Mouse (Mus musculus): ENCODE data around the gene 4930412O13Rik. TPM values are rescaled to one million over a fixed set of nuclear protein-coding genes. Genes with fewer than 3 reads are reported as not detected.

The 4930412O13Rik gene
- total RNA-seq, 2 experiments from 2014 or later, result not detected

DNA sequence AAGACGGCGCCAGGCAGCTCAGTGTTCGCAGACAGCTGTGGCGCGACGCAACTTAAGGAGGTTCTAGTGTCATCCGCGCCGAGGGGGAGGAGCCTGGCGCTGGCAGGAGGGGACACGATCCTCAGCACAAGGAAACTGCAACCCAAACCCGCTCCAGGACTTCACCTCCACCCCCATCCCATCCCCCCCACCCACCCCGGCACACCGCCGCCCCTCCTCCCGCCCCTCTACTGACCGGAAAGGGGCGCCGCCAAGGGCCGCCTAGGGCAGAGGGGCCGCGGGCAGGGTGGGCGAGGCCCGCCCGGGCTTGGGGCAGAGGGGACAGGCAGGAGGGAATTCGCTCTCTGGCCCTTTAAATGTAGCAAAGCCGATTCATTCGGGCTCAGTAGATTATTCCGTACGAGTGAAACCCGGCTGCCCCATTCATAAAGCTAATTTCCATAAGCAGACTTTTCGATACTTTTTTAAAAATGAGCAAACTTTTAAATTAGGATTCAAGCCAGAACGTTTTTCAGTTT is 2.4 kb upstream of the 4930412O13Rik start:
- DNase-seq (ENCODE audit: extremely low spot score in 1 of 2, low spot score in 2 of 2), result peak in 1 of 2 experiments; percentile 41
- intact Hi-C loops (cut with DNase I), result loop anchor here (5.0 kb wide), 1 partner anchor 801 kb away; no protein-coding TSS in a partner anchor

DNA sequence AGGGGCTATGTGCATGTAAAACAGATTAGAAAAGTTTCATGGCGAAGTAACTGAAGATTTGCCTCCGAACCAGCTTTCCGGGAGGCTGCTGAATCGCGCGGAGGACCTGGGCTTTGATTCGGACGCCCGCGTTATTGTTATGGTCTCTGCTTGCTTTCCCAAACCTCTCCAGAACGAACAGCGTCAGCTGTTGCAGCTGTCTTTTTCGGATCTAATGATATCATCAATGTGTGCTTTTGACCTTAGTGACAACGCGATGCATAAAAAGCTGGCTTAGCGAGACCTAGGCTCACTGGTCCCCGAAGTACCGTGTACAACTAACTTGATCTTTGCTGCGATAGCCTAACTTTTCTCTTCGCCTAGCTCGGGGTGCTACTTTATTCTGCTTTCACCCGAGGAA is 2.0 kb upstream of the 4930412O13Rik start:
- intact Hi-C loops (cut with DNase I), result loop anchor here (5.0 kb wide), 1 partner anchor 802 kb away; no protein-coding TSS in a partner anchor
- DNase-seq (ENCODE audit: extremely low spot score in 1 of 2, low spot score in 2 of 2), result no peak

DNA sequence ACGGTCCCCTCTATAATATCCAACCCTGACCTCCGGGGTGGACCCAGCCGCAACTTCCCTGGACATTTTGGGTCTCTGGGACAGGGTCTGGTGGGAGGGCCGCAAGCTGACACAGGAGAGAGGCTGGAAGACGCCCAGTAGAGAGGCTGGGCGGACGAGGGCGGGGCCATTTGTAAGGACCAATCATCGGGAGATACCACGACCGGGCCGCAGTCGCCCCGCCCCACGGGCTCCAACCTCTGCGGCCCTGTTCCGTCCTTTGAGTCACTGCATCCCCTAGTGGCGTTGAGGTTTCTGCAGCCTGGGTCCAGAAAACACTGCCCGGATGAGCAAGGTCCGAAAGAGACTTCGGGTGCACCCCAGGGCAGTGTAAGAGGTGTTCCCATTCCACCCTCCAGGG is 1.6 kb upstream of the 4930412O13Rik start:
- peak; percentile 60 to 94 for DNase-seq (ENCODE audit: extremely low spot score in 1 of 2, low spot score in 2 of 2)
- intact Hi-C loops (cut with DNase I), result loop anchor here (5.0 kb wide), 1 partner anchor 802 kb away; no protein-coding TSS in a partner anchor

DNA sequence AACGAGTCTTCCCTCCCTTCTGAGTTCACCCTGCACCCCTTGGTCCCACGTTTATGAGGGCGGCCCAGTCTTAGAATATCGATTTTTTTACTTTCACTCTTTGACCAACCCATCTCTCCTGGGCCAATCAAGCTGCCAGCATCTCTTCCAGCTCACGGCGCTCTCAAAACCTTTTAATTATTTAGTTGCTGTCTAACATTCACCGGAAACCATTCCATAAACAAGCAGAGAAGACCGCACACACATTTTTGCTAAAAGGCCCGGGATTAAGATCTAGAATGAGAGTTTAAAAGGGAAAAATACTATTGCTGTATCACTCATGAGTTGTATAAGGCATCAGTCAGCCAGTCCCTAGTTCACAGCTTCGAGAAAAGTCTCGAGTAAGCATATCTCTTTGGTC is 781 bp upstream of the 4930412O13Rik start:
- intact Hi-C loops (cut with DNase I), result loop anchor here (5.0 kb wide), 2 partner anchors 1123 to 1203 kb away; no protein-coding TSS in a partner anchor
- no peak for DNase-seq (ENCODE audit: extremely low spot score in 1 of 2, low spot score in 2 of 2)

DNA sequence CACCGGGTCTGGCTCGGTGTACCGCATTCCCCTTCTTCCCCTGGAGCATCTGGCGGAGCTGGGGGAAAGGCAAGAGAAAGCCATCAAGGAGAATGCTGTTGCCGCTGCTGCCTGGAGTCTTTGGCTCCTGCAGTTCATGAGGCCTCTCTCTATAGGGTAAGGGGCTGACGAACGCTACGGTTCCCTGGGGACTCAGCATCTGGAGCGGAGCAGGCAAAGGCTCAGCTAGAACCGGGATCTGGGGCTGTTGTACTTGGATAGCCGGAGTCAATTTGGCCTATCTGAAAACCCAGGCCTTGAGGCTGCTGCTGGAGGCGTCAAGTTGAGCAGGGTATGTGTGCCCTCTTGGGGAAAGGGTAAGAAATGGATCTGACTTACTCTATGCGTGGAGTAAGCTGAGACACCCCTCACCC is 565 bp downstream of the 4930412O13Rik start:
- intact Hi-C loops (cut with DNase I), result loop anchor here (5.0 kb wide), 2 partner anchors 1124 to 1204 kb away; no protein-coding TSS in a partner anchor
- DNase-seq (ENCODE audit: extremely low spot score in 1 of 2, low spot score in 2 of 2), result no peak

DNA sequence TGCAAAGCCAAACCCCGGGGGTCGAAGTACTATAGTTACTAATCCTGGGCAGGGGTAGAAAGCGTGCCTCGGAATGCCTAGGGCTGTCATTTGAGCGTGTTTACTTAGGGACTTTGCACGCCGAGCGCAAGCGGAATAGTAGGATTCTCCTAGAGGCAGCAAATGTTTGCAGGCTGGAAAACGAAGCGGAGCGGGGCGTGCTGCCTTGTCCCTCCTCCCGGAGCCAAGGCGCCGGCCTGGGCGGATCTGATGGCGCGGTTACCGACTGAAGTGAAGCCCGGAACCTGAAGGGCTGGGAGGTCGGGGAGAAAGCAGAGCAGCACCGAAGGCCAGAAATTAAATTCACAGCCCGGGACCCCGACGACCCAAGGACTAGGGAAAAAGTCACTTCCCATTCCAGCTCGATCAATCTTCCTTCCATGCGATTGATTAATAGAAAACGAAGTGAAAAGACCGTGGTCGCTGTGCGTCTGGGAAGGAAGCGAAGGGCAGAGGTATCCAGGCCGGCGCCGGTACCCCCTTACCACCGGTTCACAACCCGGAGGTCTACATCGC is 1.4 kb downstream of the 4930412O13Rik start:
- peak in 1 of 2 experiments; percentile 42 for DNase-seq (ENCODE audit: extremely low spot score in 1 of 2, low spot score in 2 of 2)
- intact Hi-C loops (cut with DNase I), result loop anchor here (5.0 kb wide), 2 partner anchors 1125 to 1205 kb away; no protein-coding TSS in a partner anchor

DNA sequence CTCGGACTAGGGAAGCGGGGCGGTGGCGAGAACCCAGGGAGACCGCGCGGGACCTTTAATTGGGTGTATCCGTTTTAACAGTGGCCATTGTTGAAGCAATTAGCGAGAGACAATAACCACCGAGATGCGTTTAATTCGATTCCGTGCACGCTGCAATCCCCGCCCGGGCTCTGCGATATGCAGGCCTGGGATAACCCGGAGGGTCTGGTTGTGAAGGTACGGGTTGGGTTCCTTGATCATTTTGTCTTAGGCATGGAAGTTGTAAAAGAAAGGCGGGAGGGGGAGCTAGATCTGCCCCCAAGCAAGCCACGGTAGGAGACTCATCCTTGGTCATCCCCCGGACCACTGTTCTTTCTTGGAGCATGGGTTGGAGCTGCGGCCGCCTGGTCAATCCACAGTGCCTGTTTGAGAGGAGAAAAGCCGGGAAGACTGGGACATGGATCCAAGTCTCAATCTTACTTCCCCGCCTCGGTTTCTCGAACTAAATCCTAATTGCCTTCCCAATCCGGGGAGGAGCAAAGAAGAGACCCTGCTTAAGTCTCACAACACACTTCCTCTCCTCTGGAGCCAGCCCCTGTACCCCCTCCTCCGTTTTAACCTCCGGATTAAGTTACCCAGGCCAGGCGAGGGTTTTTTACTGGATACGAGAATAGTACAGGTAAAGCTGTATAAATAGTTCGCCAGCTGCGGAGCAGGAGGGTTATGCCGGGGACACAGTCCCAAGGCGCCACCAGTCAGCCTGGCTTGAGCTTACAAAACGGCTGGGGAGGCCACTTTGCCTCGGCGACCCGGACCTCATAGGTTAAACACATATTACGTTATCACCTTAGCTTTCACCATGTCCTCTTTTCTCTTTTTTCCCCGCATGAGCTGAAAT is 2.1 kb downstream of the 4930412O13Rik start:
- no peak for DNase-seq (ENCODE audit: extremely low spot score in 1 of 2, low spot score in 2 of 2)
- intact Hi-C loops (cut with DNase I), result loop anchor here (5.0 kb wide), 2 partner anchors 1126 to 1206 kb away; no protein-coding TSS in a partner anchor

DNA sequence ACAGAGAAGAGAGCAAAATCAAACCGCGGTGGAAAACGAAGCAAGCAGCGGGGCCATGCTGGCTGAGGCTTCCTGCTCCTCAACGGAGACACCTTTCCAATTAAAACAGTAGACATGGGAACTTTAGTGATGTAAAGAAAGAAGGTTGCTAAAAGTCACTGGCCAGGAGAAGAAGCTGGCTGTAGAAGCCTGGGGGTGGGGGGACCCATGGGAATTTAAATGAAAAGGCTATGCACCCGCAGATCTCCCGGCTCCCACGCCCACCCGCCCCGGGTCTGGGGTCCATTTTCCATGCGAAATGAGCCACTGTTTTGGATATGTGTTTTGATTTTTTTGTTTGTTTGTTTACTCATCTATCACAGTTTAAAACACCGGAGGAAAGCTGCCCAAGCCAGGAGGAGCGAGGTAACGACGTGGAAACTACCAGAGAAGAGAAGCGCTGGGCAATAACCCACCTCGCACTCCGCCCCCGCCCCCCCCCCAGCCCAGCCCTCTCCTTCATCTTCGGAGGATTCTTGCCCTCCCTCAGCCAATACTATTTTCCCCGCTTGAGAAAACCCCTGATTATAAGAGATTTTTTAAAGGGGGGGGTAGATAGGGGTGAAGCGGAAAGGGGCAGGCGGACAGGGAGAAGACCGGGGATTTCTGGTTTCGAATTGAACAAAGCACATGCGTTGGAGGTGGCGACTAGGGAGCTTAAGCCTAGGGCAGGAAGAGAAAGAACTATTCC is 2.9 kb downstream of the 4930412O13Rik start:
- intact Hi-C loops (cut with DNase I), result loop anchor here (5.0 kb wide), 2 partner anchors 1127 to 1207 kb away; no protein-coding TSS in a partner anchor
- DNase-seq (ENCODE audit: extremely low spot score in 1 of 2, low spot score in 2 of 2), result no peak

DNA sequence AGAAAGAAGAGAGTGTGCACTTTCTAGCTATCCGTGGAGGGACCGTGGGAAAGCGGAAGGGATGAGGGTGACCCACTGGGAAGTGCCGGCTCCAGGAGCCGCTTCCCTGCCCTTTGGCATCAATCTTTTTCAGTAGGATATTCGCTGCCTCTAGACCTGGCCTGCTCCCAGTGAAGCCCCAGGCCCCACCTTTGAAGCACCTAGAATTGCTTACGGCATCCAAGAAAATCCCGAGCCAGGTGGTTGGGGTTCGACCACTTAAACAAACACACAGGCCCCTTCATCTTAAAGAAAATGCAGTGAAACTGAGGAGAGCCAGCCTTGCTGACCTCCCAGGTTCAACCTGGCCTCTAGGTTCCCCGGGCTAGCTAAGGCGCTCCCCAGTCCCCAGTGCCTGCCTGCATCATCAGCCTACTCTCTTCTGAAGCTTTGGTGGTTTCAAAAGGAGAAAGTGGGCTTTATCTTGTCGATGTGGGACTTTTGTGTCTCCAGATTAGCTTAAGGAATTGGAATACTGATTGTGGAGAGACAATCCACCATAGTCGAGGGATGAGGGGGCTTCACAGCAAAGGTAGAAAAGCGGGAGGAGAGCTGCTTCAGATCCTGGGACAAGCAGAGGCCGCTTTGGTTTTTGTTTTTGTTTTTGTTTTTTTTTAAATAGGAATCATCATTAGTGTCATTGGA is 3.6 kb downstream of the 4930412O13Rik start:
- DNase-seq (ENCODE audit: extremely low spot score in 1 of 2, low spot score in 2 of 2), result no peak
- intact Hi-C loops (cut with DNase I), result loop anchor here (5.0 kb wide), 2 partner anchors 1127 to 1207 kb away; no protein-coding TSS in a partner anchor

DNA sequence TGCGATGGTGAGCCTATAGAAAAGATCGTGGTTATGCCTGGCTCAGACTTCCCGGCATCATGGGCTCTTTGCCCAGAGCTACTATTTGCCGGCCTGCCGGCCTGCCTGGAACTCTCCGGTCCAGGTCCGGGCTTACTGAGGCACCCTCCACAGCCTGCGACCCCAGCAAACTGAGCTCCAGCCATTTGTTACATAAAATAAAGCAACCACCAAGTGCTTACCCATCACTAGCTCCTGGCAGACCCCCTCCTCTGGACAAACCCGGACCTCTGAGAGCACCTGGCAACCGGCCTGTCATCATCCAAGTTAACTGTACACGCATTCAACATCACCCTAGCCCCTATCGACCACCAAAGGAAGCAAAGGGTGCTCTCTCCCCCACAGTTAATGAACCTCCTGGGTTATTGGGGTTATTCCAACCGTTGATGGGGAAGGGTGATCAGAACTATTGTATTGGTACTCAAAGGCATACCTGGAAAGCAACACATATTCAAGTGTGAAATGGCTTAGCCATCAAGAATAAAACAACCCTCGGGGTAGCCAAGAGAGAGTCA is 4.2 kb downstream of the 4930412O13Rik start:
- DNase-seq (ENCODE audit: extremely low spot score in 1 of 2, low spot score in 2 of 2), result no peak
- intact Hi-C loops (cut with DNase I), result no loop called here

DNA sequence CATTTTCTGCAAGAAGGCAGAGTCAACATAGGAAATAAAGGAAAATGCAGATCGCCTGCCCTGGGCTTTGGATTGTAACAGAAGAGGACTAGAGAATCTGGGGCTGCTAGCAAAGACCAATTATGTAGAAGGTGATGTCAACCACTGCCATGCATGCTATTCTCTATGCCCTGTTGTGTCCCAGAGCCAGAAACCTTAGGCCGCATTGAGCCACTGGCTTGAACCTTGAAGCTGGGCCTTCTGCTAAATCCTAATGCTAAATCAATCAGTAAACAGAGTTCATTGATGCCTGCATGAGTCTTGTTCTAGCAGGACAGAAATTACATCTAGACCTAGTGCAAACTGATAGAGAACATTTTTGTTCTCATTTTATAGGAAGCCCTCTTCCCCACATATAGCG is 5.0 kb downstream of the 4930412O13Rik start:
- no peak for DNase-seq (ENCODE audit: extremely low spot score in 1 of 2, low spot score in 2 of 2)
- intact Hi-C loops (cut with DNase I), result no loop called here

DNA sequence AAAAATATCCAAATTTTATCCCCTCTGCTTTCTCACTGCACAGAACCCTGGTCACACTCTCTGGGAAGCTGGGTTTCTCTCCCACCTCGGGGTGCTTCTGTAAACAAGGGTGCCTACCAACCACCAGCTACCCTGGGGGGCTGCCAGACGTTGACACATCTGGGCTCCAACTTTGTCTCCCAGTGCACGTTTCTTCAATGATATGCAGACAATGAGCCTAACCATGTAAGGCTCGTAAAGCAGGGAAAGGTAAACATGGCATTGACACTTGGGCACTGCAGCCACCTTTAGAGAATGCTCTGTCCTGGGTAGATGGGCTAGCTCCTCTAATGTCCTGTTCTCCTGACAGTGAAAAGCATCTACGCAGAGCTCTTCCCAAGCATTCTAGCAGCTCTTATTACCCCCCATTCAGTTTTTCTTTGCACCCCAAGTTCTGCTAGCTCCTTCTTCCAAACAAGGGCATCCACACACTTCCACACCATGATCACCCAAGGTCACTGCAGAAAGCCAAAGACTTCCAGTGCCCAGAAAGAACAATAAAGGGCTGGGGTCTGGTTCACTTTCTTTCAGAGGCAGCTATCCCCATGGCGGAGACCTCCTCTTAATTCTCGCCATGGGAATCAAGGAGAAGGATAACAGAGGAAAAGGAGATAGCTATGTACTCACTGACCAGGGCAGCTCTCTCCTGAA is 6.0 kb downstream of the 4930412O13Rik start:
- intact Hi-C loops (cut with DNase I), result no loop called here
- no peak for DNase-seq (ENCODE audit: extremely low spot score in 1 of 2, low spot score in 2 of 2)

DNA sequence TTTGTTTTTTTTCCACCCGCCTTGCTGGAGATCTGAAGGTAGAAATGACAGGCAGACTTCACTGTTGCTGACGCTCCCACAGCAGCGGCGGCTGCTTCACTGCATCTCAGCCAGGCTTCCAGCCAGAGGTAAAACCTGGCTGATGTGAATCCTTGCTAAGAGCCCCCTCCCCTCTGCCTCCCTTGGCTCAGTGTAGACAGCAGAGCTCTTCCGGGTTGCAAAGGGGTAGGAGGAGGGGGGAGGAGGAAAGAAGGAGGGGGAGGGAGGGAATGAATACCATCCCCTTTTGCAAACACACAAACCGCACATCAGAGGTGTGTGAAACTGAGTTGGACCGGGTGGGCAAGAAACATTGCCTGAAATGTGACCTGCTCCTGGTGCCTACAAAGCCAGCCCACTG is 6.6 kb downstream of the 4930412O13Rik start:
- intact Hi-C loops (cut with DNase I), result no loop called here
- DNase-seq (ENCODE audit: extremely low spot score in 1 of 2, low spot score in 2 of 2), result no peak

DNA sequence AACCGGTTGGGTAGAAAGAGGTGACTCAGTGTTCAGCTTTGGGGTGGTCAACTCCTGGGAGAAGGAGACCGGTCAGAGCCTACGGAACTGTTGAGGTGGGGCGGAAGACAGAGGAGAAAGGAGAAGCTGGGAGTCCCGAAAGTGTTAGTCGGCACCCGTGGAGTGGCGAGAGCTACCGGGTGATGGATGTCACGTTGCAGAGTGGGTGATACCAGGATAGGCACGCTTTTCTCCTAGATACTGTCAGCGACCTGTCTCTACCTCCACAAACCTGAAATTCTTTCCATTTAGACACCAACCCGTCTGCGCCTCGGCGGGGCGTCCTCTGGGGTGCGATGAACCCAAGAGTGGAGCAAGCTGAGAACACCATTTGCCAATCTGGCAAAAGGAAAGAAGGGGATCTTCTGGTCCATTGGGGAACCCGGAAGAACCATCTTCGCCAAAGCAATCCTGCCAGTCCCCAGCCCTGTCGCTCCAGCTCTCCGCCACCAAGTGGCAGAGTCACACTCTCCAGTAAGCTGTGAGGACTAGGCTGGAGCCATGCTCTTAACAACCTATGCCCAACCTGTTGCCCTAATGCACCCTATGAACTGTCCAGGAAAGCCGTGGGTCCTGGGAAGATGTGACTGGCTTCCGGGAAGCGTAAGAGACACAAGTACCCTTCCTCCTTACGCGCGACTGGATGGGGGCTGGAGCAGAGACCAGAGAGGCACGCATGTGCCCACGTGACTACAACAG is 8.0 kb downstream of the 4930412O13Rik start, which contains the start of gene 9230102O04Rik:
9230102O04Rik (minus strand) TSS at position 628 of the 738 bp plus-strand sequence.
- no peak for DNase-seq (ENCODE audit: extremely low spot score in 1 of 2, low spot score in 2 of 2)
- intact Hi-C loops (cut with DNase I), result no loop called here

DNA sequence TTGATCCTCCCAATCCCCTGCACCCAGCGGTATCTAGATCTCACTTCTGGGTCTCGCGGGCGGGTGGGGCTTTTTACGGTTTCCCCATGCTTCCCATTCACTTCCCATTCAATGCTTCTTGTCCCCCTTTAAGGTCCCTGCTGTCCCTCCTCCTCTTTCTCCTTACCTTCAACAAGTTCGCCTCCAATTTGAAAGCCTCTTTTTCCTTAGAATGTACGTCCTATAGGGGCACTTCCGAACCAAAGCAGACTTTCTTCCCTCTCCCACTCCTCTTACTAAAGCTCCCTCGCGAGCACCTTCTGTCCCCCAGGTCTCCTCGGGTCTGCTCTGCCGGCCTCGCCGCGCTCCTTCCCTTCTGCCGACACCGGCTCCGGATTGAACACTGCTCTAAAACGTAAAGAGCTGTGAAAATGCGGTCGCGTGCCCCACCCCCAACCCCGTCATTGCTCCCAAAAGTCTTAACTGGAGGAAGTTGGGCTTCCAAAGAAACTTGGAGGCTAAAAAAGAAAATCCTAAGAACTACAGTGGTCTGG is 8.7 kb downstream of the 4930412O13Rik start, which contains the start of gene Gata3:
Gata3 (minus strand) TSS at position 384 of the 533 bp plus-strand sequence.
- intact Hi-C loops (cut with DNase I), result loop anchor here (5.0 kb wide), 1 partner anchor 118 kb away; no protein-coding TSS in a partner anchor
- no peak for DNase-seq (ENCODE audit: extremely low spot score in 1 of 2, low spot score in 2 of 2)

DNA sequence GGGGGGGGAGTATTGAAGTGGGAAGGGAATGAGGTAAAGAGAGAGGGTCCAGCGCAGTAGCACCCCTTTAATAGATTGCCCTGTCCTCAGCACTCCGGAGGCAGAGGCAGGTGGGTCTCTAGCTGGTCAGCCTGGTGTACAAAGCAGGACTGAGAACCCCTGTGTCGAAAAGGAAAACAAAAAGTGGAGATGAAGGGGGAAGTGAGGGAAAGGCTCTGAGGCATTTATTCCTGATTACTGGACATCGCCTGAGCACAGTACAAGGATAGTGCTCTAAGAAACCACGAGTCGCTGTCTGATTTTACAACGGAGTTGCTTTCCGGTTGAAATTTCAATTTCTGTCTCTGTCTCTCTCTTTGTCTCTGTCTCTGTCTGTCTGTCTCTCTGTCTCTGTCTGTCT is 9.2 kb downstream of the 4930412O13Rik start:
- DNase-seq (ENCODE audit: extremely low spot score in 1 of 2, low spot score in 2 of 2), result no peak
- intact Hi-C loops (cut with DNase I), result loop anchor here (5.0 kb wide), 1 partner anchor 117 kb away; no protein-coding TSS in a partner anchor

Data from left cerebral cortex, postnatal 10 days (tissue).